Mouse (Mus musculus) liver, postnatal 0 days (tissue): ENCODE data around the gene Klf12. TPM values are rescaled to one million over a fixed set of nuclear protein-coding genes. Genes with fewer than 3 reads are reported as not detected.

Source experiments
- ATAC-seq: fragments of 200-750 bp; cut with Nextera tagmentation; 2 replicates; pipeline ENCODE4 v1.8.0; 2017; ENCODE audit warnings: mild to moderate bottlenecking, moderate library complexity
- DNase-seq: peaks from one replicate; pipeline ENCODE4 v3.0.0-alpha.2; 2016
- H3K27ac ChIP-seq: fragments of 300-500 bp; sonication (generic); 2 replicates; pipeline ENCODE4 v1.5.1; 2014; ENCODE audit warnings: antibody characterized with exemption, moderate library complexity, mild to moderate bottlenecking, low read depth
- H3K27me3 ChIP-seq: fragments of 300-500 bp; sonication (generic); 2 replicates; pipeline ENCODE4 v1.6.1; 2014; ENCODE audit warnings: low read length, control low read depth, mixed read lengths; ENCODE audit not compliant: insufficient read depth
- H3K36me3 ChIP-seq: fragments of 300-500 bp; sonication (generic); replicated peaks from 2 replicates; pipeline ENCODE4 v1.6.1; 2014; ENCODE audit warnings: mild to moderate bottlenecking, control low read depth, low read length, moderate library complexity, mixed read lengths; ENCODE audit not compliant: insufficient read depth
- H3K4me1 ChIP-seq: fragments of 300-500 bp; sonication (generic); 2 replicates; pipeline ENCODE4 v1.6.1; 2014; ENCODE audit warnings: antibody characterized with exemption, mild to moderate bottlenecking, control low read depth; ENCODE audit not compliant: insufficient read depth
- H3K4me2 ChIP-seq: fragments of 300-500 bp; sonication (generic); 2 replicates; pipeline ENCODE4 v1.6.1; 2014; ENCODE audit warnings: low read depth, mild to moderate bottlenecking, low read length, moderate library complexity, mixed read lengths
- H3K4me3 ChIP-seq: fragments of 300-500 bp; sonication (generic); 2 replicates; pipeline ENCODE4 v1.5.1; 2014; ENCODE audit warnings: low read depth, low read length
- H3K9ac ChIP-seq: fragments of 300-500 bp; sonication (generic); replicated peaks from 2 replicates; pipeline ENCODE4 v1.6.1; 2014; ENCODE audit warnings: mild to moderate bottlenecking, moderate library complexity
- H3K9me3 ChIP-seq: fragments of 300-500 bp; sonication (generic); 2 replicates; pipeline ENCODE4 v1.6.1; 2016; ENCODE audit warnings: mild to moderate bottlenecking, control low read depth, low read length, mixed read lengths
- CTCF ChIP-seq: sonication (generic); IDR thresholded peaks from 2 replicates; pipeline ENCODE4 v1.5.1; 2016; ENCODE audit warnings: antibody characterized with exemption, low read depth
- EP300 ChIP-seq: IDR thresholded peaks from 2 replicates; pipeline ENCODE4 v1.6.1; 2016; ENCODE audit warnings: antibody characterized with exemption, low read depth, mild to moderate bottlenecking
- WGBS: fragments of 180-500 bp; shearing (Covaris S2); extraction: QIAGEN DNeasy Blood & Tissue Kit; methylation state at CpG from one replicate; pipeline ENCODE4 v1.1.7; 2014; ENCODE audit not compliant: insufficient replicate concordance; 5-methylcytosine and 5-hydroxymethylcytosine counted together
- polyA plus RNA-seq: library from polyadenylated mRNA; unstranded; fragments of >200 nt; fragmentation: Nextera tagmentation; extraction: Ambion mirVana; gene quantifications from 2 replicates; pipeline ENCODE4 v1.2.1, GENCODE M21; 2015

Klf12 gene
- polyA plus RNA-seq, 1 experiment from 2014 or later, result 5.2 TPM

DNA sequence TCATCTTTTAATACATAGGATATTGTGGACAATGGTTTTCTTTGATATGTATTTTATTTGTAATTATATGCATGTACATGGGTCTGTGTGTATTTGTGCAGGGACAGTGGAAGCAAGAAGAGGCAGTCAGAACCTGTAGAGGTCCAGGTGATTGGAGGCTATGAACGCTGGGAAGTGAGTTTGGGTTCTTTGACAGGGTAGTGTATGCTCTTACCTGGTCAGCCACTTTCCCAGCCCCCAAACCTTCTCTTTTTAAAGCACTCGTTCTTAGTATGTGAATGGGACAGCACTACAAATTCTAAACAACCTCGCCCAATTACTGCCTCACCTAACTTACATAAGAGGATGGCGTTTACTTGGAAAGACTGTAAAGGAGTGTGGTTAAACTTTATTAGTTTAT, 231.0 kb downstream of the Klf12 start:
- H3K27me3 ChIP-seq, result no peaks in the 10 kb centered on the region
- WGBS, result 72% methylated on average over 4 of the region's 4 CpGs
- H3K27ac ChIP-seq, result no peak overlapping the region
- no peak overlapping the region for H3K9ac ChIP-seq
- H3K4me2 ChIP-seq, result no peak overlapping the region
- no peaks in the 10 kb centered on the region for H3K9me3 ChIP-seq
- no peak for TF ChIP-seq EP300
- TF ChIP-seq CTCF, result no peak
- H3K36me3 ChIP-seq, result no peaks in the 10 kb centered on the region
- no peak overlapping the region for H3K4me3 ChIP-seq
- no peaks in the 10 kb centered on the region for H3K4me1 ChIP-seq
- ATAC-seq (no peak), DNase-seq (no peak)

DNA sequence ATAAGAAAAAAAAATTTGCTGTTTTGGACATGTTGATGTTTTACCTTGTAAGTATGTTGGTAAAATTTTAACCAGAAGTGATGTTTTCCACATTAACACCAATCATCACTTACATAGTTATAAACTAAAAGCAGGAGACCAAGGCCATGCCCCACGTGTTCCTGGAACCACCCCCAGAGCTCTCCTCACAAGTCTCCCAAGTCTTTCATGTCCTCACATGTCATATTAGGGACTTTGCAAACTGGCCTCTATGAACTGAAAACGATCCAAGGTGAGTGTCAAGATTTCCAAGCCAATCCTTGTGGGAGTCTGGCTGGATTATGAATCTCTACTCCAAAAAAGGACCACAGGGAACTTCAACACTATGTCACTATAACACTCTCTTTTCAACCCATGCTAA, 231.6 kb downstream of the Klf12 start:
- no peaks in the 10 kb centered on the region for H3K27me3 ChIP-seq
- no peaks in the 10 kb centered on the region for H3K9me3 ChIP-seq
- no peak overlapping the region for H3K27ac ChIP-seq
- no peaks in the 10 kb centered on the region for H3K36me3 ChIP-seq
- DNase-seq, result no peak
- TF ChIP-seq CTCF (no peak), EP300 (no peak)
- 67% methylated on average over 2 of the region's 2 CpGs for WGBS
- ATAC-seq, result no peak
- no peaks in the 10 kb centered on the region for H3K4me1 ChIP-seq
- H3K9ac ChIP-seq, result no peak overlapping the region
- no peak overlapping the region for H3K4me2 ChIP-seq
- no peak overlapping the region for H3K4me3 ChIP-seq

DNA sequence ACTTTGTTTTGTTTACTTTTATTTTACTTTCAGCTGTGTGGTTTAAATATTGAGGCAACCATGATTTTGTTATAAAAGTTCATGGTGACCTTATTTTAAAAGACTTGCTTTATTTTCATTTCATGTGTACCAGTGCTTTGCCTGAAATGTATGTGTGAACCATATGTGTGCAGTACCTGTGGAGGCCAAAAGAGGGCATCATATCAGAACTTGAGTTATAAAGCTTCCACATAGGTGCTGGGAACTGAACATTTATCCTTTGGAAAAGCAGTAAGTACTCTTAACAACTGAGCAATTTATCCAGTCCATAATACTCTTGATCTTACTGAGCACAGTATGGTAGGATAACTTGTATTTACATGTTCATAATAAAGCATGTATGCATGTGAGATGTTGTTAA, 239.0 kb downstream of the Klf12 start:
- TF ChIP-seq EP300 (no peak), CTCF (0 out of 2 replicates have a peak, but pooled peaks have one; percentile 12)
- no peaks in the 10 kb centered on the region for H3K9me3 ChIP-seq
- H3K36me3 ChIP-seq, result no peaks in the 10 kb centered on the region
- H3K4me3 ChIP-seq, result no peak overlapping the region
- H3K9ac ChIP-seq, result no peak overlapping the region
- no peak for ATAC-seq
- H3K4me2 ChIP-seq, result no peak overlapping the region
- H3K4me1 ChIP-seq, result no peaks in the 10 kb centered on the region
- DNase-seq, result no peak
- H3K27ac ChIP-seq, result no peak overlapping the region
- H3K27me3 ChIP-seq, result no peaks in the 10 kb centered on the region

GRCm38 (mm10) chr14:100041823-100042222, 242.7 kb downstream of the Klf12 start:
- Histone ChIP-seq H3K36me3 (no peaks in the 10 kb centered on the region), H3K9ac (no peak overlapping the region), H3K4me2 (no peak overlapping the region), H3K27ac (no peak overlapping the region), H3K4me3 (no peak overlapping the region), H3K4me1 (no peaks in the 10 kb centered on the region), H3K9me3 (no peaks in the 10 kb centered on the region), H3K27me3 (no peaks in the 10 kb centered on the region)
- DNase-seq (no peak), ATAC-seq (no peak)
- TF ChIP-seq CTCF (no peak), EP300 (no peak)
- 80% methylated on average over 6 of the region's 6 CpGs for WGBS

- Histone ChIP-seq H3K36me3 (peaks cover 6% of the 10 kb centered on the region; the same call in 1 of the 2 replicates), H3K27me3 (no peaks in the 10 kb centered on the region), H3K27ac (no peak overlapping the region), H3K9me3 (peaks cover 2% of the 10 kb centered on the region; the same call in 1 of the 2 replicates), H3K4me2 (no peak overlapping the region), H3K4me3 (no peak overlapping the region), H3K4me1 (no peaks in the 10 kb centered on the region), H3K9ac (no peak overlapping the region)
- ATAC-seq (no peak), DNase-seq (no peak)
- no peak for TF ChIP-seq CTCF
- no peak for TF ChIP-seq EP300
- 75% methylated on average over 6 of the region's 6 CpGs for WGBS
Measured at GRCm38 (mm10) chr14:100026671-100027070, 257.8 kb downstream of the Klf12 start.

DNA sequence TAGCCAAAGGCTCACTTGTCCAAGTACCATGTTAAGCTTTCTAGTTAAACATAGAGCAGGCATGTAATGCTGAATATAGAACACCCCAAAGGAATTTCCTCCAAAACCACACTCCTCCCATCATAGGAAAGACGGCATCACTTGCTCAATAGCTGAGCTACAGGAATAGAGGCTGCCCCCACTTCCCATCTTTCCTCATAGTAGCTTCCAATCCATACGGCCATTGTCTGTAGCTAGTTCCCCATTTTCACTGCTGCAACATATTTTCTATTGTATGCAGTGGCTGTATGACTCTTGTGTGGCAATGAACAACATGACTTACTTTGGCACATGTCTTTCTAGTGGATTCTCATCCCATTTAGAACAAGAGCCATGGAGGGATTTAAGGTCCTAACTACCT, 267.3 kb downstream of the Klf12 start:
- H3K27ac ChIP-seq, result no peak overlapping the region
- no peak for DNase-seq
- no peak for TF ChIP-seq EP300
- TF ChIP-seq CTCF, result no peak
- H3K36me3 ChIP-seq, result peaks cover 3% of the 10 kb centered on the region
- no peak overlapping the region for H3K9ac ChIP-seq
- H3K4me1 ChIP-seq, result no peaks in the 10 kb centered on the region
- no peak overlapping the region for H3K4me2 ChIP-seq
- 44% methylated on average over 2 of the region's 2 CpGs for WGBS
- ATAC-seq, result no peak
- H3K4me3 ChIP-seq, result no peak overlapping the region
- no peaks in the 10 kb centered on the region for H3K27me3 ChIP-seq
- H3K9me3 ChIP-seq, result peaks cover 4% of the 10 kb centered on the region; the same call in 1 of the 2 replicates

DNA sequence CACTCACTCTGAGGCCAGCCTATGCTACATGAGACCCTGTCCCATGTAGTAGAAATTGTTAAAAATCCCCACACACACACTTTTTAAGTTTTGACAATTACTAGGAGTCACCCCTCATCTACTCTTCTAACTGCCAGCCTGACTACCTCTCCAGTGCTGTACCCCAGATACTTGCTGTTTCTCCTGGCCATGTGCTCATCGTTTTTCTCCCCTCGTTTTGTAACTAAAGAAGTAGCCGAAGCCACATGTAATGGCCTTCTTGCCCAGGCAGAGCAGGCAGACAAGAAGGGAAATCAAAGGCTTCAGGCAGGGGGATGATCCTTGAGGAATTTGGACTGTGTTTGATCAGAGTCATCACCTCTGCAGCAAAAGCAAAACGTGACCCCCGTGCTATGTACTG, 274.0 kb downstream of the Klf12 start:
- WGBS, result 69% methylated on average over 5 of the region's 5 CpGs
- Histone ChIP-seq H3K36me3 (no peaks in the 10 kb centered on the region), H3K4me3 (no peak overlapping the region)

More for the DNA sequence above, 274.0 kb downstream of the Klf12 start:
- Histone ChIP-seq H3K9ac (no peak overlapping the region), H3K9me3 (no peaks in the 10 kb centered on the region), H3K4me1 (no peaks in the 10 kb centered on the region), H3K4me2 (no peak overlapping the region), H3K27me3 (no peaks in the 10 kb centered on the region), H3K27ac (no peak overlapping the region)
- no peak for DNase-seq
- TF ChIP-seq EP300, result no peak
- no peak for TF ChIP-seq CTCF
- ATAC-seq, result no peak
